Mouse (Mus musculus): ENCODE data around the gene Topaz1. TPM values are rescaled to one million over a fixed set of nuclear protein-coding genes. Genes with fewer than 3 reads are reported as not detected.

The Topaz1 gene
- polyA plus RNA-seq, 1 experiment: not detected

DNA sequence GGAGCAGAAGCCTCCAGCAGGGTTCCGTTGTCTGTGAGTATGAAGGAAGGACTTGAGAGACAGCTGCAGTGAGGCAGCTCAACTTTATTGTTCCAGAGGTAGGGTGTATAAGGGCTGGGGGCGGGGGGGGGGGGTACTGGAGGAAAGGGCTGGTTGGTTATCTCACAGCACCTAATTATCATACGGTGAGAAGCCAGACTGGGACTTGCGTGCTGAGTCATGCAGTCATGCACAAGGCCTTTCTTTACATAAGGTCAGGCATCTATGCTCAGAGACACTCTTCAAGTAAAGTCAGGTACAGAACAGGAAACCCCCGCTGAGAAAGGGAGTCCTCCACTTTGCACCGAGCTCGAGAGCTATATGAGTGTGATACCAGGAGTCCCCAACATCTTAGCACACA lies 12.2 kb upstream of the Topaz1 start:
- Histone ChIP-seq H3K27ac (ENCODE audit: insufficient read depth, low read depth, low read length) (no peak overlapping the region), H3K4me3 (ENCODE audit: insufficient read depth, low read length) (no peak overlapping the region), H3K4me1 (ENCODE audit: control insufficient read depth, insufficient read depth, low read length) (no peaks in the 10 kb centered on the region)
- TF ChIP-seq POLR2A (IDR thresholded peaks at IDR 0.05; ENCODE audit: borderline replicate concordance, low read depth, low read length) (no peak), CTCF (IDR thresholded peaks at IDR 0.05; ENCODE audit: low read depth, low read length) (no peak)

DNA sequence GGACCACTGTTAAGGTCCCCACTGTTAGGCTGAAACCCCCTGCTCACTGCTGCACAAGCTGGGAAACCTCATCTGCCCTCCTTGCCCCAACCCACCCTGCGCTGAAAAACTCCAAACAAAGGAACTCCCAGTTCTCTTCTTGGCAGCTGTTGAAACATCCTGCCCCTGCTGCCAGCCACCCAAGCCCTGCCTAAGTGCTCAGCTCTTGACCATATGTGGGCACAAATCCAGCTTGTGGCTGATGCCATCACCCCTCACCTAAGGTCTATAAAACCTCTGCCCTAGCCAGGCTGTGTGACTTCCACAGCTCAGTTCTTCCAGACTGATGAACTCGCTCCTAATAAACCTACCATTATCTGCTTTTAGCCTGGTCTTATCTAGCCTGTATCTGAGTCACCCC lies 11.1 kb upstream of the Topaz1 start:
- no peaks in the 10 kb centered on the region for H3K4me1 ChIP-seq (ENCODE audit: control insufficient read depth, insufficient read depth, low read length)
- H3K4me3 ChIP-seq (ENCODE audit: insufficient read depth, low read length): no peak overlapping the region
- TF ChIP-seq POLR2A (IDR thresholded peaks at IDR 0.05; ENCODE audit: borderline replicate concordance, low read depth, low read length) (no peak), CTCF (IDR thresholded peaks at IDR 0.05; ENCODE audit: low read depth, low read length) (no peak)
- H3K27ac ChIP-seq (ENCODE audit: insufficient read depth, low read depth, low read length): no peak overlapping the region

DNA sequence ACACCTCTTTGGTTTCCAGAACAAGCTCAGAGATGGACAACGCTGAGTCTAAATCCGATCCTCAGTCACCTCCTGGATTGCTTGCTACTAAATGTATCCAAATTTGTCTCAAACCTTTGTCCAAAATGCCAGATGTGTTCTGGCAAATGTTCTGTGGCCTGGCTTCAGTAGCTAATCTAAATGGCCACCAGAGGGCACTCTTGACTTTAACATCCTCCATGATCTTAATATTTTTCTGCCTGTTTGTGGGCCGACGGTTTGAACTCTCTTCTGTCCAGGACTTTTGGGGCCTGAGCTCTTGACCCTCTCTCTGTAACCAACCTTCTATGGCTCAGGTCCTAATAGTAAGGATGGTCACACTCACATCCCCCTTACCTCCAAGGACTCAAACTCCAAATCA lies 10.4 kb upstream of the Topaz1 start:
- Histone ChIP-seq H3K4me3 (ENCODE audit: insufficient read depth, low read length) (no peak overlapping the region), H3K4me1 (ENCODE audit: control insufficient read depth, insufficient read depth, low read length) (no peaks in the 10 kb centered on the region), H3K27ac (ENCODE audit: insufficient read depth, low read depth, low read length) (no peak overlapping the region)
- TF ChIP-seq CTCF (IDR thresholded peaks at IDR 0.05; ENCODE audit: low read depth, low read length) (no peak), POLR2A (IDR thresholded peaks at IDR 0.05; ENCODE audit: borderline replicate concordance, low read depth, low read length) (no peak)

DNA sequence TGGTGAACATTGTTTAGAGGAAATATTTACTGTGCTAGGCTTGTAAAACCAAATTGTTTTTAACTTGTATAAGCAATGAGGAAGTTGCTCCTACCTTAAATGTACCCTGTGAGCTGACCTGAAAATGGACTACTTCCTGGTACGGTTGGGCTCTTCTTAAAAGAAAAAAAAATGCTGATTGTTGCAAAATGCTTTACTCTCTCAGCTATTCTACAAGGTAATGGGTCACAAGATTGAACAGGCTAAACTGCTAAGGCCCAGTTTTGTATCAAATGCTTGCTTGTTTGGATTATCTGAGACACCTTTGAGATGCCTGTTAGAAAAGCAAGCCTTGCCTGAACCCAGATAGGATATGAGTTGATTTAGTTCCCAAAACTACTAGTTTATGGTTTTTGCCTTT lies 1.3 kb upstream of the Topaz1 start:
- no peak for TF ChIP-seq POLR2A (IDR thresholded peaks at IDR 0.05; ENCODE audit: borderline replicate concordance, low read depth, low read length)
- TF ChIP-seq CTCF (IDR thresholded peaks at IDR 0.05; ENCODE audit: low read depth, low read length): no peak
- Histone ChIP-seq H3K27ac (ENCODE audit: insufficient read depth, low read depth, low read length) (no peak overlapping the region), H3K4me3 (ENCODE audit: insufficient read depth, low read length) (no peak overlapping the region), H3K4me1 (ENCODE audit: control insufficient read depth, insufficient read depth, low read length) (no peaks in the 10 kb centered on the region)

DNA sequence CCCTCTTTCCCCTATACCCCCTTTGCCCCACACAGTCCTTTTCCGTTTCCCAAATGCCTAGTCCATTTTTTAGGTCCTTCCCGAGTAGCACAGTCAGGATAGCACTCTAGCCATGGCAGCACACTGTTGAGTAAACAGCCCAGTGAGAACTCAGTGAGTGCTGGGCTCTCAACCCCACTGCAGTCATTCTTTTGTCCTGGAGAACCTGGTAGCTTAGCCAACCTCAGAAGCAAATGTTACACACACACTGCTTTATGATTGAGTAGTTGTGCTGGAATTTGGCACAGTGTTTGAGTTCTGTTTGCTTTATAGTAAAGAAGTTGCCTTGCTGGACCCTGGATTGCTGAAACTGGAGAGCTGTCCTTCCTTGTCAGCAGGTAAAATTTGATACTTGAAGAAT lies 10.5 kb downstream of the Topaz1 start:
- Histone ChIP-seq H3K27ac (ENCODE audit: insufficient read depth, low read depth, low read length) (no peak overlapping the region), H3K4me1 (ENCODE audit: control insufficient read depth, insufficient read depth, low read length) (no peaks in the 10 kb centered on the region), H3K4me3 (ENCODE audit: insufficient read depth, low read length) (no peak overlapping the region)
- TF ChIP-seq CTCF (IDR thresholded peaks at IDR 0.05; ENCODE audit: low read depth, low read length): no peak
- no peak for TF ChIP-seq POLR2A (IDR thresholded peaks at IDR 0.05; ENCODE audit: borderline replicate concordance, low read depth, low read length)

DNA sequence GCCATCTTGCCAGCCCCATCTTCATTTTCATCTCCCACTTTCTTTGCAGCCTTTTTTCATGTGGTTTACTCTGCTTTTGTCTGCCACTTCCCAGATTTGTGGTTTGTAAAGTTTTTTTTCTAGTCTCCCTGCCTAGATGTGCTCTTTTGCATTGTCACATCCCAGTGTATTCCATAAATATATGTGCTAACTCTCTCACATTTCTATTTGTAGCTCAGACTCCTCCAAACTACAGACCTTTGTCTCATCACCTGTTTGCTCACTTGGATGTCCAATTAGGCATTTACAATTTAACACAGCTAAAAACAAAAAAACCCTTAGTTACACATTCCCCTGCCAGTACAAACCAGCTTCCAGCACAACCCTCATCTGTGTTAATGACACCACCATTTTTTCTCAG lies 13.0 kb downstream of the Topaz1 start:
- H3K4me3 ChIP-seq (ENCODE audit: insufficient read depth, low read length): no peak overlapping the region
- TF ChIP-seq POLR2A (IDR thresholded peaks at IDR 0.05; ENCODE audit: borderline replicate concordance, low read depth, low read length) (no peak), CTCF (IDR thresholded peaks at IDR 0.05; ENCODE audit: low read depth, low read length) (no peak)

DNA sequence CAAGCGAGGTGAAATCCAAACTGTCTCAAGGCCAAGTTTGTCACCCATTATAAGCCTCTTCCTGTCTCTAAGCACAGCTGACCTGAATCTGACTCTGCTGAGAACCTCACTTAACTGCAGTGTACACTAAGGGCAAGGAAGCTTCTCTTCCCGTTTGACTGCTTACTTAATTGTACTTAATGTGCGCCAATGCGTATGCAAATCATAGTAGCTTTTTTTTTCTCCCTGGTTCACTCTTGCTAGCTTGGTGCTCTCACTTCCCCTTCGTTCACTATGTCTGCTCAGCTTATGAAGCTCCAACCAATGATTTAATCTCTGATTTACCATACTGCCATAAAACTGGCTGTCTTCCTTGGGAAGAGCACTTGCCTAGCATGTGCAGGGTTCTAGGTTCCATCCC lies 38.1 kb downstream of the Topaz1 start:
- no peak for TF ChIP-seq CTCF (IDR thresholded peaks at IDR 0.05; ENCODE audit: low read depth, low read length)
- TF ChIP-seq POLR2A (IDR thresholded peaks at IDR 0.05; ENCODE audit: borderline replicate concordance, low read depth, low read length): no peak
- Histone ChIP-seq H3K27ac (ENCODE audit: insufficient read depth, low read depth, low read length) (0 out of 2 replicates have a peak overlapping the region, but pooled peaks have one; percentile 3), H3K4me3 (ENCODE audit: insufficient read depth, low read length) (no peak overlapping the region), H3K4me1 (ENCODE audit: control insufficient read depth, insufficient read depth, low read length) (peaks cover 9% of the 10 kb centered on the region)

More for the DNA sequence above, 13.0 kb downstream of the Topaz1 start:
- Histone ChIP-seq H3K4me1 (ENCODE audit: control insufficient read depth, insufficient read depth, low read length) (no peaks in the 10 kb centered on the region), H3K27ac (ENCODE audit: insufficient read depth, low read depth, low read length) (no peak overlapping the region)

DNA sequence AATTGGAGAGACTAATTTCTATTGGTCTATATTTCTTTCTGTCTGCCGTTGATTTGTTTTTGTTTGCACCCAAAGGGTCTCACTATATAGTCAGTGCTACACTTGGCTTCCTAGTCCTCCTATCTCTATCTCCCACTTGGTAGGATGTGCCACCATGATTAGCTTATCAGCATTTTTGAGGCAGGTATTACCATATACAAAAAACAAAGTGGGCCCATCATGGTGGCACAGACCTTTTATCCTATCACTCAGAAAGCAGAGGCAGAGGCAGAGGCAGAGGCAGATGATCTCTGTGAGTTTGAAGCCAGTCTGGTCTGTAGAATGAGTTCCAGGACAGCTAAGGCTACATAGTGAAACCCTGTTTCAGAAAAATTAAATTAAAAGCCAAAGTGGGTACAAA lies 39.4 kb downstream of the Topaz1 start:
- H3K4me3 ChIP-seq (ENCODE audit: insufficient read depth, low read length): no peak overlapping the region
- H3K4me1 ChIP-seq (ENCODE audit: control insufficient read depth, insufficient read depth, low read length): peaks cover 9% of the 10 kb centered on the region
- no peak overlapping the region for H3K27ac ChIP-seq (ENCODE audit: insufficient read depth, low read depth, low read length)
- TF ChIP-seq POLR2A (IDR thresholded peaks at IDR 0.05; ENCODE audit: borderline replicate concordance, low read depth, low read length): no peak
- TF ChIP-seq CTCF (IDR thresholded peaks at IDR 0.05; ENCODE audit: low read depth, low read length): no peak

DNA sequence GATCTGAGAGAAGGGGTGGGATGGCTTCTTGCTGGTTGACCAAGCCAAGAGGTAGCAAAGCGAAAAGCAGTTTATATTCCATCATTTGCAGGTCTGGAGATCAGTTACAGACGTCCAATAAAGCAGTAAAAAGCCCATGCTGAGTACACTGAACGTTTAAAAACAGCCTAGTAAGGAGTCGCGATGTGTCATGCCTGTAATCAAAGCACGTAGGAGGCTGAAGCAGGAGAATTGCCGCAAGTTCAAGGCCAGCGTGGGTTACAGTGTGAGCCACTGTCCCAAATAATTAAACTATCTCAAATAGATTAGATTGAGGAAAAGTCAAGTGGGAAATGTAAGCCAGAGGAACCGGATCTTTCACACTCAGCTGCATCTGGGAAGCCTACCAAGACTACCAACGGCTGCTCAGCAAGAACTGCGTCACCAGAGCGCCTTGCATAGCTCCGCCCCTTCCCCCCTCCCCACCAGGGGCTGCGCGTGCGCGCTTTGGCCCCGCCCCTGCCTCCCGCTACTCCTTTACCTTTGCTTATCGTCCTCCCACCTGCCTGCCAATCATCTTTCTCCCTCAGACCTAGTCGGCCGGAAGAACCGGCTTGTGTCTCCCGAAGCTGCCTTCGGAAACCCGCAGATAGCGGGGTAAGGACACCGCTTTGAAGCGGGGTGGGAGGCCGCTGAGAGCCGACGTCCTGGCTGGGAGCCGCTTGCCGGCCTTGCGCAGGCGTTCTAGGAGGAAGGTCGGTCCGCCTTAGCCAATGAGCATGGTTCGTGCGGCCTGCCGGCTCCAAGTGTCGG lies 58.1 kb downstream of the Topaz1 start, which contains the start of gene Tcaim:
Gene Tcaim, plus strand, starts transcription at position 487 of the 792 bp plus-strand sequence.
- peaks cover 8% of the 10 kb centered on the region; the same call in 1 of the 2 replicates for H3K4me1 ChIP-seq (ENCODE audit: control insufficient read depth, insufficient read depth, low read length)
- peak within 1 kb of the TSS; percentile 84 for H3K4me3 ChIP-seq (ENCODE audit: insufficient read depth, low read length)
- peak; percentile 42; the same call in 1 of the 2 replicates for TF ChIP-seq POLR2A (IDR thresholded peaks at IDR 0.05; ENCODE audit: borderline replicate concordance, low read depth, low read length)
- no peak for TF ChIP-seq CTCF (IDR thresholded peaks at IDR 0.05; ENCODE audit: low read depth, low read length)
- H3K27ac ChIP-seq (ENCODE audit: insufficient read depth, low read depth, low read length): peak within 1 kb of the TSS; percentile 75

DNA sequence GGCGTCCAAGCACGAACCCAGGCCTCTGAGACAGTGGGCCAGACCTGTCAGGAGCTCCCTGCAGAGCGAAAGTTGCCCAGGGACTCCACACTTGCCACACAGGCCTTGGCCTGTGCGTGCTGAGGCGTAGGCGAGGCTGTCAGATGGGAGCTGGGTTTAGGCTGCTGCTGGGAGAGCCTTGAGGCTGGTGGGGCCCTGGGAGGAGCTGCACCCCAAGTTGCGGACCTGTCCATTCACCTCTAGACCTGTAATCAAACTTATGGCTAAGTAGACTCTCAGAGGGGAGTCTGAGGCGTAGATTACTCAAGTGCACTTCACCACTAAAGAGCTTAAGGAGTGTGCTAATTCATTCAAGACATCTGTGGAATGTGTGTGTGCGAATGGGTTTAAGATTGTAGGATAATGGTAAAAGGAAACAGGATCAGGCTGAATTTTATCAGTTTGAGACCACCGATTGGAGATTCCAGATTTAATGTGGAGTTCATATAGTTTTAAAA lies 58.7 kb downstream of the Topaz1 start:
- TF ChIP-seq POLR2A (IDR thresholded peaks at IDR 0.05; ENCODE audit: borderline replicate concordance, low read depth, low read length) (no peak), CTCF (IDR thresholded peaks at IDR 0.05; ENCODE audit: low read depth, low read length) (no peak)
- Histone ChIP-seq H3K27ac (ENCODE audit: insufficient read depth, low read depth, low read length) (0 out of 2 replicates have a peak overlapping the region, but pooled peaks have one; percentile 9), H3K4me1 (ENCODE audit: control insufficient read depth, insufficient read depth, low read length) (peaks cover 8% of the 10 kb centered on the region; the same call in 1 of the 2 replicates), H3K4me3 (ENCODE audit: insufficient read depth, low read length) (peak overlapping the region; percentile 84)
